Mouse (Mus musculus): ENCODE data around the gene Cdc34b. TPM values are rescaled to one million over a fixed set of nuclear protein-coding genes. Genes with fewer than 3 reads are reported as not detected.
A peak's percentile ranks its signal among the peaks of the same experiment; 100 is the strongest.
"Not testable (repeated sequence)": the region's sequence is repeated elsewhere in the genome, so short reads cannot be mapped to it uniquely, and the experiment has no call there.

Gene Cdc34b
- not detected in 2 replicates for polyA plus RNA-seq (2015; fragmentation: Nextera tagmentation; extraction: Ambion mirVana)

DNA sequence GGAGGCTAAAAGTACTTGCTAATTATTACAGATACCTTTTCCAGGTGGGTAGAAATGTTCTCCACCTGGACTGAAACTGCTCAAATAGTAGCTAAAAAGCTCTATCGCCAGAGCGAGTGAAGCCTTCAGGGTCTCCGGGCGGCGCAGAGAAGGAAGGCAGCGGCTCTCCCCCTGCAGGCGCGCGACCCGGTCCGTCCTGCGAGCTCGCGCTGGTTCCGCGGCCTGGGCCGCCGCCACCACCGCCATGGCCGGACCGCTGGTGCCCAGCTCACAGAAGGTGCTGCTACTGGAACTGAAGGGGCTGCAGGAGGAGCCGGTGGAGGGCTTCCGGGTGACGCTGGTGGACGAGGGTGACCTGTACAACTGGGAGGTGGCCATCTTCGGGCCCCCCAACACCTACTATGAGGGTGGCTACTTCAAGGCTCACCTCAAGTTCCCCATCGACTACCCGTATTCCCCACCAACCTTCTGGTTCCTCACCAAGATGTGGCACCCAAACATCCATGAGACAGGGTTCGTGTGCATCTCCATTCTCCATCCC lies at the start of gene Cdc34b:
Gene Cdc34b, plus strand, starts transcription at position 51 of the 541 bp plus-strand sequence.
- Histone ChIP-seq H3K4me1 (no peaks in the 10 kb centered on the region), H3K36me3 (ENCODE audit: poor library complexity, severe bottlenecking) (no peaks in the 10 kb centered on the region), H3K4me3 (no peak within 1 kb of the TSS), H3K9me3 (replicated peaks) (no peaks in the 10 kb centered on the region), H3K9ac (no peak within 1 kb of the TSS), H3K4me2 (no peak within 1 kb of the TSS), H3K27me3 (no peaks in the 10 kb centered on the region), H3K27ac (no peak within 1 kb of the TSS)
- 84% methylated on average over 29 of the region's 29 CpGs for WGBS
- ATAC-seq: no peak

DNA sequence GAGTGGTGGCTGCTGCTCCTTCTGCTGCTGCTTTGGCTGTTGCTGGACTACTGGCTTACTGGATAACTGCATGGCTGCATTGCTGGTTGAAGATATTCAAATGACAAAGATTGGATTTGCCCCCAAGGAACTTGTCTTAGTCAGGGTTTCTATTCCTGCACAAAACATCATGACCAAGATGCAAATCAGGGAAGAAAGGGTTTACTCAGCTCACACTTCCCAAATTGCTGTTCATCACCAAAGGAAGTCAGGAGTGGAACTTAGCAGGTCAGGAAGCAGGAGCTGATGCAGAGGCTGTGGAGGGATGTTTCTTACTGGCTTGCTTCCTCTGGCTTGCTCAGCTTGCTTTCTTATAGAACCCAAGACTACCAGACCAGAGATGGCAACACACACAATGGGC lies 49.1 kb upstream of the Cdc34b start:
- H3K9ac ChIP-seq; H3K4me3 ChIP-seq; H3K27ac ChIP-seq; H3K27me3 ChIP-seq; H3K9me3 ChIP-seq (replicated peaks); H3K4me1 ChIP-seq; H3K36me3 ChIP-seq (ENCODE audit: poor library complexity, severe bottlenecking); H3K4me2 ChIP-seq; ATAC-seq: not testable (repeated sequence)

DNA sequence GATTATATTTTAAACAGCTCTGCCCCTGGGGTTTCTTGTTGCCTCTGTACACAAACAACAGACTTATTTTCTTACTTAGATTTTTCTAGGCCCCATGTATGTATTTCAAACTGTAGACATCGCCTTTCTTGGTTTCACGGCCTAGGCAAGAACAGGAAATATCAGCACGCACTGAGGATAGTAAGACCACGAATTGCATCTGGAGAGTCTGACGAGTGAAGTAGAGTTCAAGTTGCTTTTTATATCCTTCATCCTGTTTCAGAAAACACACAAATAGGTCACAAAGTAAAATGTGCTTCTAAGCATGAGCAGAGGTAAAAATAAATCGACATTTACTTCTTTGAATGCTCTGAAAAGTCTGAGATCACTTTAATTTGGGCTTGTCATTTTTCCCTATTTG lies 46.1 kb upstream of the Cdc34b start:
- no peak overlapping the region for H3K9ac ChIP-seq
- no peak overlapping the region for H3K27ac ChIP-seq
- no peak overlapping the region for H3K4me2 ChIP-seq
- no peaks in the 10 kb centered on the region for H3K36me3 ChIP-seq (ENCODE audit: poor library complexity, severe bottlenecking)
- no peak overlapping the region for H3K4me3 ChIP-seq
- ATAC-seq: no peak
- WGBS: 85% methylated on average over 6 of the region's 6 CpGs
- H3K9me3 ChIP-seq (replicated peaks): no peaks in the 10 kb centered on the region
- no peaks in the 10 kb centered on the region for H3K27me3 ChIP-seq
- no peaks in the 10 kb centered on the region for H3K4me1 ChIP-seq

DNA sequence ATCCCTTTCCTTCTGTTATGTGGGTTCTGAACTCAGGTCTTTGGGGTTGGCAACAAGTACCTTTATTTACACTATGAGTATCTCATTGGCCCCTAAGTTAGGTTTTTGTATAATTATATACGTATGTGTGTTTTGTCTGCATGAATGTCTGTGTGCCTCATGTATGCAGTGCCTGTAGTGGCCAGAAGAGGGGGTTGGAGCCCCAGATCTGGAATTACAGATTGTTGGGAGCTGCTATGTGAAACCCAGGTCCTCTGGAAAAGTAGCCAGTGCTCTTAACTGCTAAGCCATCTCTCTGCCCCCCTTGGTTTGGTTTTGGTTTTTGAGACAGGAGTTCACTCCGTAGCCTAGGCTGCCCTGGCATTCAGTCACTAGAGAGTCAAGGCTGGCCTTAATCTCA lies 44.4 kb upstream of the Cdc34b start:
- H3K9ac ChIP-seq: no peak overlapping the region
- H3K27me3 ChIP-seq: no peaks in the 10 kb centered on the region
- H3K4me3 ChIP-seq: no peak overlapping the region
- H3K27ac ChIP-seq: no peak overlapping the region
- WGBS: 89% methylated on average over 2 of the region's 2 CpGs
- H3K36me3 ChIP-seq (ENCODE audit: poor library complexity, severe bottlenecking): no peaks in the 10 kb centered on the region
- ATAC-seq: no peak
- no peaks in the 10 kb centered on the region for H3K4me1 ChIP-seq
- H3K9me3 ChIP-seq (replicated peaks): no peaks in the 10 kb centered on the region
- no peak overlapping the region for H3K4me2 ChIP-seq

DNA sequence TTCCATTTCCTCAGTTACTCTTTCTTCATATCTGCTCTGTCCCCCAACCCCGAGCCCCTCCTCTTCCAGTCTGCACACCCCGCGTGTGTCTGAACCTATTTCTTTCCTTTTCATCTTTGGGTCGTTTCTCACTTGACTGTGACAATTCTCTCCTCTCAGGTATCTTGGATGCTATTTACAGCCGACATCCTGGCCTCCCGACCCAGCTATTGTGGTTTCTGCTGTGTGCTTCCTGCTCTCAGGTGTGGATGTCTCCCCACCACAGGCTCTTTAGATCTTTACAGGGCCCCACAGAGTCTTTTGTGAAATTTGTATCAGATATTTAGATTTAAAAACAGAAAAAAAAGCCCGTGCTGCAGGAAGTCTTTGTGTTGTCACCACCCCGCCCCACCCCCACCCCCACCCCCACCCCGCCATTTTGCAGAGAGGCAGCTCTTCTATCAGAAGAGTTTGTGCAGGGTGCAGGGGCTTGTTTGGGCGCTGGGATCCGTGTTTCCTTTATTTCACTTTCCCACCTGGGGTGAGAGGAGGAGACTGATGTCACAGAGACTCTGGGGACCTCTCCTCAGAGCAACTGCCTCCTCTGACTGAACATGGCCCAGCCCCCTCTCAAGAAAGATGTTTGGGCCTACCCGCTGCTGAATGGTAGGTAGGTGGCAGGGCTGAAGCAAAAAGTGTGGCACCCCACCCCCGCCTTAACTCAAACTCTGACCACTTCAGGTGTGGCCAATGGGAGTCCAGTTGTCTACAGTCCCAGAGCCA lies 43.7 kb upstream of the Cdc34b start:
- H3K27me3 ChIP-seq: 0 out of 2 replicates have a peak, but pooled peaks cover 1% of the 10 kb centered on the region
- H3K9me3 ChIP-seq (replicated peaks): no peaks in the 10 kb centered on the region
- H3K4me1 ChIP-seq: no peaks in the 10 kb centered on the region
- no peak overlapping the region for H3K27ac ChIP-seq
- ATAC-seq: no peak
- H3K4me2 ChIP-seq: no peak overlapping the region
- no peaks in the 10 kb centered on the region for H3K36me3 ChIP-seq (ENCODE audit: poor library complexity, severe bottlenecking)
- WGBS: 46% methylated on average over 12 of the region's 13 CpGs
- H3K4me3 ChIP-seq: no peak overlapping the region
- H3K9ac ChIP-seq: no peak overlapping the region

DNA sequence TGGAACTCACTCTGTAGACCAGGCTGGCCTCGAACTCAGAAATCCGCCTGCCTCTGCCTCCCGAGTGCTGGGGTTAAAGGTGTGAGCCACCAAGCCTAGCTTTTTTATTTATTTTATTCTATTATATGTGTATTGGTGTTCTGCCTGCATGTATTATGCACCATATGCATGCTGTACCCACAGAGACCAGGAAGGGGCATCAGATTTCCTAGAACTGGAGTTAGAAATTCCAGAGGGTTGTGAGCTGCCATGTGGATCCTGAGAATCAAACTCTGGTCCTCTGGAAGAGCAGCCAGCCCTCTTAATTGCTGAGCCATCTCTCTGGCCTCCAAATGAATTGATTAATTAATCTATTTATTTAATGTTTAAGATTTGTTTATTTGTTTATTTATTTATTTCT lies 42.2 kb upstream of the Cdc34b start:
- Histone ChIP-seq H3K9ac (no peak overlapping the region), H3K9me3 (replicated peaks) (no peaks in the 10 kb centered on the region), H3K4me1 (no peaks in the 10 kb centered on the region), H3K4me3 (no peak overlapping the region), H3K27me3 (0 out of 2 replicates have a peak, but pooled peaks cover 3% of the 10 kb centered on the region), H3K27ac (no peak overlapping the region), H3K36me3 (ENCODE audit: poor library complexity, severe bottlenecking) (no peaks in the 10 kb centered on the region), H3K4me2 (no peak overlapping the region)
- no peak for ATAC-seq
- WGBS: 90% methylated on average over 3 of the region's 3 CpGs

DNA sequence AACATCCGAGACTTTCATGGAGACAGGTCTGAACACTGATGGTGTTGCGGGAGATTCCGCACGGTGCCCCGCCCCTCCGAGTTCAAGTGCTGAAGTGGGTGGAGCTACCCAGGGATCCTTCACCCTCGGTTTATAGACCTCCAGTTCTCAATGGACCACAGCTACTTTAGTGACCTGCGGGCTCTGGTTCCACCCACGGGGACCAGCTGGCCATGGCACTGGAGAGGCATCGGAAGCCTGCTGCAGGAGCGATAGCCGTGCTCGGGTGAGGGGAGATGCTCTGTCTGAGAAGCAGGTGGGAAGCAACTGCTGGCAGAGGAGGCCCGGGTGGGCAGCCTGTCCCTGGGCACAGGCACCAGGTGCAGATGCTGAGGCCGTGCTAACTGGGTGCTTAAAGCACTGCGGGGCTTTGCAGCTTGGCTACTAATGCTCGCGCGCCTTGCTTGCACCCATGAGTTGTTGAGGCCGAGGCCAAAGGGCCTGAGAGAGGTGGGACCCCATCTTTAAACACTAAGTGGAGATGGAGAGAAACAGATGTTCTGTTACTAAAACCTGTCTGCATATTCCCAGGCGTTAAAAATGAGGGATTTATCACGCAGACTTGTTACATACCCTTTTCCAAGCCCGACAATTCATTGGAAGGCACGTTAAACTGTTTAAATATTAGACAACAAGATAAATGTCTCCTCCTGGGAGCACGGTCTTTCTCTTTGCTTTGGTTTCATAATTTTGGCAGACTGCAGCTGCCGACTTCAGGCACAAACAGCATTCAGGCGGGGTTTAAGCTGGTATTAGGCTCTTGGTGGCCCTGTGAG lies 40.0 kb upstream of the Cdc34b start:
- Histone ChIP-seq H3K9me3 (replicated peaks) (no peaks in the 10 kb centered on the region), H3K4me2 (0 out of 2 replicates have a peak overlapping the region, but pooled peaks have one; percentile 4), H3K9ac (no peak overlapping the region), H3K4me3 (no peak overlapping the region), H3K4me1 (no peaks in the 10 kb centered on the region), H3K27me3 (0 out of 2 replicates have a peak, but pooled peaks cover 3% of the 10 kb centered on the region), H3K27ac (0 out of 2 replicates have a peak overlapping the region, but pooled peaks have one; percentile 6), H3K36me3 (ENCODE audit: poor library complexity, severe bottlenecking) (no peaks in the 10 kb centered on the region)
- no peak for ATAC-seq
- WGBS: 70% methylated on average over 27 of the region's 27 CpGs

DNA sequence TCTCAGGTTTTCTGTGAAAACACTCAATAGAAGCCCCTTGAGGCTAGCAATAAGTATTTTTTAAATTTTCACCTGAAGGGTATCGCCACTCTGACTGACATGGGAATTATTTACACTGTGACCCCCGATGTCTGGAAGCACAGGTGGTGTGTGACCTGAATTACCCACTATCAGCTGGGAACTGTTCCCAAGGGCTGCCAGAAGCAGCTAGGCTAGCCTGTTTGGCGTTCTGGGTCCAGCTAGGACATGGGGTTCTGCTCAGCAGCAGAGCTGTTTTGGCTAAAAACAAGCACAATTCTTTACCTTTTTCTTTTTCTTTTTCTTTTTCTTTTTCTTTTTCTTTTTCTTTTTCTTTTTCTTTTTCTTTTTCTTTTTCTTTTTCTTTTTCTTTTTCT lies 39.4 kb upstream of the Cdc34b start:
- Histone ChIP-seq H3K36me3 (ENCODE audit: poor library complexity, severe bottlenecking) (no peaks in the 10 kb centered on the region), H3K4me1 (no peaks in the 10 kb centered on the region), H3K9ac (no peak overlapping the region), H3K27me3 (0 out of 2 replicates have a peak, but pooled peaks cover 3% of the 10 kb centered on the region), H3K27ac (no peak overlapping the region), H3K4me3 (no peak overlapping the region), H3K4me2 (no peak overlapping the region), H3K9me3 (replicated peaks) (no peaks in the 10 kb centered on the region)
- no peak for ATAC-seq
- WGBS: 70% methylated on average over 3 of the region's 3 CpGs

DNA sequence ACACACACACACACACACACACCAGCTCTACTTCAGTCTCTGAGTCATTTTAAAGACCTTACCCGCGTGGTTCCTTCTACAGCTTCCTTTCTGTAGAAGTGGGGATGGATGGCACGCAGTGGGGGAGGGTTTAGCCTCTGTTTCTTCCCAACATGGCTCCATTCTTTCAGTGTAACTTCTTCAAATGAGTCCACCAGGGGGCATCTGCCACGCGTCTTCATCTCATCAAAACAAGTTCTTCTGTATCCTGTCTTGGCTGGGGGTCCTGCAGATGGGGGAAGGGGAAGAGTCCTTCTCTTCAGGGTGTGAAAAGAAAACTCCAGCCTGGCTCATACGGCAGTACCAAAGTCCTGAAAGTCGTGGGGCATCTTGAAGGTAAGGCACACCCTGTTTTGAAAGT lies 37.6 kb upstream of the Cdc34b start:
- no peak for ATAC-seq
- Histone ChIP-seq H3K9me3 (replicated peaks) (no peaks in the 10 kb centered on the region), H3K4me3 (no peak overlapping the region), H3K27ac (no peak overlapping the region), H3K9ac (no peak overlapping the region), H3K4me1 (no peaks in the 10 kb centered on the region), H3K36me3 (ENCODE audit: poor library complexity, severe bottlenecking) (no peaks in the 10 kb centered on the region), H3K27me3 (0 out of 2 replicates have a peak, but pooled peaks cover 3% of the 10 kb centered on the region), H3K4me2 (no peak overlapping the region)
- 34% methylated on average over 7 of the region's 7 CpGs for WGBS

DNA sequence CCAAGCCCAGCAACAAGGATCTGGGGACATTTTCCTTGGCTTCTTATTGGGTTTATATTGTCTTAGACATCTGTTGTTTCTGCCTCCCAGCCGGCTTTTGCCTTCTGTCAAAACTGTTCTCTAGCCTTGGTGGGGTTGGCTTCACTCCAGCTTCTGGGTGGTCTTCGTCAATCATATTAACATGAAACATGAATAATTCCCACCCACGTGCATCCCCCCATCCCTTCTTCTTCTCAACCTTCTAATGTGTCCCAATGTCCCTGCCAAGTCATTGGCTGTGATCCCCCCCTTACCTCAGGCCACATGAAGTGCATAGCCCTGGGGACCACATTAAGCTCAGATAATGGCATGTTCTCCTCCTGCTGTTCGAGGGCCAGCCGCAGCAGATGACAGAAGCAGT lies 37.1 kb upstream of the Cdc34b start, which contains the start of gene Gm11541:
Gene Gm11541, minus strand, starts transcription at position 28 of the 400 bp plus-strand sequence.
- Histone ChIP-seq H3K9me3 (replicated peaks) (no peaks in the 10 kb centered on the region), H3K36me3 (ENCODE audit: poor library complexity, severe bottlenecking) (no peaks in the 10 kb centered on the region), H3K27me3 (0 out of 2 replicates have a peak, but pooled peaks cover 3% of the 10 kb centered on the region), H3K4me3 (no peak within 1 kb of the TSS), H3K4me2 (no peak within 1 kb of the TSS), H3K9ac (no peak within 1 kb of the TSS), H3K27ac (no peak within 1 kb of the TSS), H3K4me1 (no peaks in the 10 kb centered on the region)
- ATAC-seq: no peak
- WGBS: 72% methylated on average over 5 of the region's 5 CpGs

DNA sequence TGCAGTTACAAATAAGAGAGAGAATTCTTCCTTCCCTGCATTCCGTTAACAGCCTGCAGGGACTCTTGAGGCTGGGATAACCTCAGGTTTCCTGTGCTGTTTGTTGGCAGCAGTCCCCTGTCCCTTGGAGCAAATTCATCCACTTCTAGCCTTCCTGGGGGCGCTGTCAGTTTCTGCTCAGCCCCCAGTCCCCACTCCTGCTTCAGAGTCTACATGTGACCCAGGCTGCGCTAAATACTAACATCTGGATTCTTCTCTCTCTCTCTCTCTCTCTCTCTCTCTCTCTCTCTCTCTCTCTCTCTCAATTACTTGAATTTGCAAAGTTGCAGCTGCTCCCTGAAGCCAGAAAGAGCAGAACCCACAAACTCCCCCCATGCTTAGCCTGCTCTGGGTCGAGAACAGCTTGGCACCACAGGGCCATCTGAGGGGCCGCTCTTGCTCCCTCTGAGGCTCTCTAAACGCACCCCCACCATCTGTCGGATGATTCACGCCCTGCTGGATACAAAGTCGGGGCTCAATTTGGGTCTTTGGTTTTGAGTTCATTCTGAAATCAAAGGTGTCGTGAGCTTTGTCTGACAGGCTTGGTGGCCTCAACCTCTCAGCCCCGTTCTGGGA lies 28.2 kb upstream of the Cdc34b start:
- ATAC-seq: no peak
- no peaks in the 10 kb centered on the region for H3K36me3 ChIP-seq (ENCODE audit: poor library complexity, severe bottlenecking)
- peaks cover 5% of the 10 kb centered on the region; the same call in 1 of the 2 replicates for H3K9me3 ChIP-seq (replicated peaks)
- H3K27me3 ChIP-seq: 0 out of 2 replicates have a peak, but pooled peaks cover 3% of the 10 kb centered on the region
- H3K4me1 ChIP-seq: peaks cover 4% of the 10 kb centered on the region; the same call in 1 of the 2 replicates
- no peak overlapping the region for H3K4me2 ChIP-seq
- H3K27ac ChIP-seq: no peak overlapping the region
- H3K4me3 ChIP-seq: no peak overlapping the region
- H3K9ac ChIP-seq: no peak overlapping the region
- WGBS: 69% methylated on average over 11 of the region's 11 CpGs
